Mouse (Mus musculus) testis, adult 2 months (tissue): ENCODE results near the gene Zbtb21.

Experiments used
- CTCF ChIP-seq: fragments of 200-500 bp; IDR thresholded peaks from 2 replicates; pipeline ENCODE4 v1.5.1; 2012; ENCODE audit warnings: low read depth, mild to moderate bottlenecking, inconsistent platforms, low read length, moderate library complexity; ENCODE audit not compliant: control insufficient read depth, insufficient read depth, insufficient replicate concordance
- POLR2A ChIP-seq: fragments of 200-500 bp; IDR thresholded peaks from 2 replicates; pipeline ENCODE4 v1.6.1; 2012; ENCODE audit warnings: low read depth, mild to moderate bottlenecking, inconsistent platforms, low read length, moderate library complexity; ENCODE audit not compliant: control insufficient read depth

GRCm38 (mm10) chr16:97948836-97949235, 13.6 kb downstream of the Zbtb21 start:
- TF ChIP-seq POLR2A (no peak), CTCF (no peak)
